Mouse (Mus musculus) C2C12 (cell line): ENCODE data around the gene Tyrobp. TPM values are rescaled to one million over a fixed set of nuclear protein-coding genes. Genes with fewer than 3 reads are reported as not detected.

Experiments used
- H3K27me3 ChIP-seq: one replicate; pipeline ENCODE4 v1.6.1; 2011; ENCODE audit not compliant: control insufficient read depth, insufficient read depth, insufficient read length
- H3K36me3 ChIP-seq: one replicate; pipeline ENCODE4 v1.6.1; 2011; ENCODE audit not compliant: control insufficient read depth, insufficient read depth
- H3K4me3 ChIP-seq: one replicate; pipeline ENCODE4 v1.5.1; 2011; ENCODE audit warnings: mild to moderate bottlenecking, control low read depth; ENCODE audit not compliant: poor library complexity, insufficient read depth, severe bottlenecking
- H3K79me2 ChIP-seq: one replicate; pipeline ENCODE4 v1.6.1; 2011; ENCODE audit not compliant: control insufficient read depth, insufficient read depth
- H3K79me3 ChIP-seq: one replicate; pipeline ENCODE4 v1.6.1; 2011; ENCODE audit warnings: low read depth, control low read depth
- H3ac ChIP-seq: one replicate; pipeline ENCODE3; 2011; ENCODE audit warnings: low read depth; ENCODE audit not compliant: control insufficient read depth, insufficient read length
- CEBPB ChIP-seq: IDR thresholded peaks from one replicate; pipeline ENCODE4 v1.6.1; 2011; ENCODE audit warnings: low read depth, mild to moderate bottlenecking, control low read depth, moderate library complexity
- CTCF ChIP-seq: IDR thresholded peaks from one replicate; pipeline ENCODE4 v1.5.1; 2011; ENCODE audit not compliant: control insufficient read depth, insufficient read depth, insufficient read length
- FOSL1 ChIP-seq: IDR thresholded peaks from one replicate; pipeline ENCODE4 v1.8.0; 2011; ENCODE audit warnings: mild to moderate bottlenecking, low read length; ENCODE audit not compliant: poor library complexity, insufficient read depth, severe bottlenecking
- MAX ChIP-seq: IDR thresholded peaks from one replicate; pipeline ENCODE4 v1.6.1; 2011; ENCODE audit warnings: mild to moderate bottlenecking, control low read depth
- MYOD1 ChIP-seq: IDR thresholded peaks from one replicate; pipeline ENCODE4 v1.6.1; 2011; ENCODE audit warnings: low read depth; ENCODE audit not compliant: control insufficient read depth, insufficient read length
- MYOG ChIP-seq: IDR thresholded peaks from one replicate; pipeline ENCODE4 v1.6.1; 2011; ENCODE audit not compliant: control insufficient read depth, insufficient read length; ENCODE audit errors: extremely low read depth
- USF1 ChIP-seq: IDR thresholded peaks from one replicate; pipeline ENCODE4 v1.6.1; 2011; ENCODE audit warnings: low read depth, mild to moderate bottlenecking, control low read depth, moderate library complexity
- polyA plus RNA-seq: library from polyadenylated mRNA; unstranded; fragments of >200 nt; fragmentation: generic; extraction: Trizol; gene quantifications from one replicate; pipeline ENCODE4 v1.2.1, GENCODE M21; 2012; ENCODE audit warnings: missing spikeins

Tyrobp gene
- polyA plus RNA-seq, 1 experiment: not detected

GRCm38 (mm10) chr7:30453327-30453726 lies 39.8 kb downstream of the Tyrobp start:
- no peak overlapping the region for H3K4me3 ChIP-seq
- H3K27me3 ChIP-seq: peaks cover 61% of the 10 kb centered on the region
- no peak for TF ChIP-seq CEBPB
- TF ChIP-seq MYOD1: no peak
- TF ChIP-seq MYOG: no peak
- no peak for TF ChIP-seq FOSL1
- no peaks in the 10 kb centered on the region for H3K36me3 ChIP-seq
- no peaks in the 10 kb centered on the region for H3K79me2 ChIP-seq
- H3K79me3 ChIP-seq: no peaks in the 10 kb centered on the region
- no peak overlapping the region for H3ac ChIP-seq

DNA sequence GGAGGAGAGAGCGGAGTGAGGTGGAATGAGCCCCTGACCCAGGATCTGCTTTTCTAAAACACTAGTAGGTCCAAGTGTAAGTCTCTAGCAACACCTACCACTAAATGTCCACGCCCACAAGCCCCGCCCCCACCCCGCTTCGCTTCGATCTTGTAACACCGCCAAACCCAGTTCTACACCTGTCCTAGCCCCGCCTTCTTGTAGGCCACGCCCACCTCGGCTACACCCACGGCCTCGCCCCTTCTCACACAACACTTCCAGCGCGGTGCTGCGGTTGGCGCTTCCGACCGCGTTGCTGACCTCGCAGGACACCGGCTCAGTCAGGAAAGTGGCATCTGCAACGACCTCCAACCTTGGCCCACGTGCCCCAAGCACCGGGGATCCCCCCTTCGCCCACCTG lies 40.2 kb downstream of the Tyrobp start:
- Histone ChIP-seq H3ac (no peak overlapping the region), H3K79me3 (no peaks in the 10 kb centered on the region), H3K36me3 (no peaks in the 10 kb centered on the region), H3K4me3 (no peak overlapping the region), H3K79me2 (no peaks in the 10 kb centered on the region), H3K27me3 (peaks cover 62% of the 10 kb centered on the region)
- no peak for TF ChIP-seq USF1
- no peak for TF ChIP-seq MYOD1
- no peak for TF ChIP-seq MYOG

- H3K27me3 ChIP-seq: peaks cover 67% of the 10 kb centered on the region
- no peaks in the 10 kb centered on the region for H3K79me3 ChIP-seq
- no peak overlapping the region for H3ac ChIP-seq
- H3K36me3 ChIP-seq: no peaks in the 10 kb centered on the region
- H3K4me3 ChIP-seq: no peak overlapping the region
- TF ChIP-seq MYOD1: no peak
- no peak for TF ChIP-seq MYOG
- TF ChIP-seq FOSL1: no peak
- TF ChIP-seq CEBPB: no peak
- no peak for TF ChIP-seq CTCF
- no peak for TF ChIP-seq USF1
- TF ChIP-seq MAX: no peak
- no peaks in the 10 kb centered on the region for H3K79me2 ChIP-seq
These were observed 40.7 kb downstream of the Tyrobp start for GRCm38 (mm10) chr7:30454259-30454658.

DNA sequence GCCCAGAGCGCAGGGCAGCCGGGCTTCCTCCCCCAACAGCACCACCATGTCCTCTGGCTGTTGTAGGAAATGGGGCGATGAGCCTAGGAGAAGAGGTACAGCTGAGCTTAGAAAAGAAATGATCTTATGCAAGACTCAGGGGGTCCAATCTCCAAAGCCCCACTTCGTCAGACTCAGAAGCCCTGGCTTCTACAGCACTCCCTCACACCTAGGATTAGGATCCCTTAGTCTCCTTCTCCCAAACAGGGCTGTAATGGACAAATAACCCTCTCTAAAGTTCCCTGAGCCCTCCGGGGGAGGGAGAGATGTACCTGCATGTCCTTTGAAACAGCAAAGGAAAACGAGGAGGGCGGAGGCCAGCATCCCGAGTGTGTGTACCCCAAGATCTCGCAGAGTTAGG lies 42.9 kb downstream of the Tyrobp start:
- no peak overlapping the region for H3ac ChIP-seq
- no peak overlapping the region for H3K4me3 ChIP-seq
- no peaks in the 10 kb centered on the region for H3K36me3 ChIP-seq
- no peaks in the 10 kb centered on the region for H3K79me3 ChIP-seq
- TF ChIP-seq FOSL1: no peak
- no peak for TF ChIP-seq MAX
- no peak for TF ChIP-seq CTCF
- no peak for TF ChIP-seq MYOD1
- TF ChIP-seq CEBPB: no peak
- no peak for TF ChIP-seq MYOG
- no peak for TF ChIP-seq USF1
- H3K27me3 ChIP-seq: peaks cover 83% of the 10 kb centered on the region
- H3K79me2 ChIP-seq: no peaks in the 10 kb centered on the region

- Histone ChIP-seq H3K27me3 (peaks cover 83% of the 10 kb centered on the region), H3K79me2 (no peaks in the 10 kb centered on the region), H3K36me3 (no peaks in the 10 kb centered on the region), H3K79me3 (no peaks in the 10 kb centered on the region), H3K4me3 (no peak overlapping the region), H3ac (no peak overlapping the region)
- no peak for TF ChIP-seq MAX
- no peak for TF ChIP-seq FOSL1
- TF ChIP-seq MYOG: no peak
- TF ChIP-seq USF1: no peak
- no peak for TF ChIP-seq CTCF
- no peak for TF ChIP-seq MYOD1
- no peak for TF ChIP-seq CEBPB
These were observed 43.5 kb downstream of the Tyrobp start for GRCm38 (mm10) chr7:30456911-30457628.
